Mouse (Mus musculus) liver, adult 2 months (tissue): ENCODE measurements at regions not wholly inside any gene's neighbourhood (a gene's known extent, or its start where the extent isn't known, plus 50 kb on each side); places are given as distances from the start of the nearest gene placed in this dataset.

ENCODE experiments used
- CTCF ChIP-seq: fragments of 200-500 bp; IDR thresholded peaks from 2 replicates; pipeline ENCODE4 v1.5.1; 2011; ENCODE audit warnings: low read depth, low read length, control low read depth
- POLR2A ChIP-seq: fragments of 200-500 bp; IDR thresholded peaks from 2 replicates; pipeline ENCODE4 v1.6.1; 2011; ENCODE audit warnings: low read length, control low read depth; ENCODE audit not compliant: insufficient read depth; ENCODE audit errors: extremely low read depth

DNA sequence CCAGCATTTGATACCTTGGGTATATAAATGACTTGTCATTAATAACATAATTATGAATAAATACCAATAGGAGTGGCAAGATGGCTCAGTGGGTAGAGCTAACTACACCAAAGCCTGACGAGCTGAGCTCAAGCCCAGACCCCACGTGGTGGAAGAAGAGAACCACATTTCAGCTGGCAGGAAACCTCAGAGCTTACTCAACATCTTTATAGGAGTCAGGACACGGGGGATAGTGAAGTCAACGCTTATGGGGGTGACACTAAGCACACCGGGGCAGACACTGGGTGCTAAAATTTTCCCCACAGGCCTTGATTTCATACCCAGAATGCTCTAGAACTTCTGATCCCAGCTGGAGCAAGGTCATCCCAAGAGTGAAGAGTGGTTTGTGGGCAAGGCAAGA is 259.3 kb downstream of the Setd4 start:
- no peak for TF ChIP-seq POLR2A
- TF ChIP-seq CTCF: no peak
